Mouse (Mus musculus): ENCODE measurements at regions not wholly inside any gene's neighbourhood (a gene's known extent, or its start where the extent isn't known, plus 50 kb on each side); places are given as distances from the start of the nearest gene placed in this dataset.
A peak's percentile ranks its signal among the peaks of the same experiment; 100 is the strongest.

DNA sequence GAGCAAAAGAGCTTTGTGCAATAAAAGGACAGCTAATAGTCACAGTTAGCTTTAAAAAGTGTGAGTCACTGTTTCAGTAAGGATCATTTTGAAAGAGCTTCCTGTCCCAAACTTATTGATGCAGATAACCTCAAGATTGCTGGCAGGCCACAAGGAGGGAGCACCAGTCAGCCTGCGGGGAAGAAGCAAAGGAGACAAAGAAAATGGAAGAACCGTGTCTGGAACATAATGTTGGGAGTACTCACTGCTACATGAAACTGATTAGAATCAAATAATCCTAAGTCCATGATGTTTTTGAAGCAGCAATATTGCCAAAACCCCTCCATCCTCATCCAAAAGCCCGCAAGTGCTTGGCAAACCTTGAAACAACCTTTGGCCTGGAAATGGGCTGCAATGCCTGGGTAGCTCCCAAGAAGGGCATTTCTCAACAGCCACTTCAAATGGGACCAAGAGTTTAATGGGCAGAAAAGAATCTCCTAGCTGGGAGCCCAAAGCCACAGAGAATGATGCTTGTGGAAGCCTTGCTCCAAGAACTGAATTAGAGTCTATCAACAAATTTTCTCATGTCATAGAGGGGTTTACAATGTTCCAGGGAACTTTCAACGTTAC lies 481.0 kb upstream of the Tnc start:
- 88% methylated on average over 4 of the region's 4 CpGs for WGBS
- no peaks in the 10 kb centered on the region for H3K27me3 ChIP-seq (ENCODE audit: control insufficient read depth, insufficient read depth, low read depth, low read length)
- H3K36me3 ChIP-seq (ENCODE audit: control insufficient read depth, insufficient read depth, low read length): no peaks in the 10 kb centered on the region
- no peak overlapping the region for H3K9ac ChIP-seq (ENCODE audit: low read depth, low read length)
- H3K4me3 ChIP-seq (ENCODE audit: low read depth, low read length): no peak overlapping the region
- ATAC-seq: no peak
- H3K9me3 ChIP-seq (replicated peaks; ENCODE audit: control insufficient read depth, low read length, poor library complexity, severe bottlenecking): no peaks in the 10 kb centered on the region
- H3K4me2 ChIP-seq (ENCODE audit: low read length): no peak overlapping the region
- H3K4me1 ChIP-seq (ENCODE audit: control insufficient read depth, insufficient read depth, low read length): no peaks in the 10 kb centered on the region
- H3K27ac ChIP-seq (ENCODE audit: low read length): no peak overlapping the region

DNA sequence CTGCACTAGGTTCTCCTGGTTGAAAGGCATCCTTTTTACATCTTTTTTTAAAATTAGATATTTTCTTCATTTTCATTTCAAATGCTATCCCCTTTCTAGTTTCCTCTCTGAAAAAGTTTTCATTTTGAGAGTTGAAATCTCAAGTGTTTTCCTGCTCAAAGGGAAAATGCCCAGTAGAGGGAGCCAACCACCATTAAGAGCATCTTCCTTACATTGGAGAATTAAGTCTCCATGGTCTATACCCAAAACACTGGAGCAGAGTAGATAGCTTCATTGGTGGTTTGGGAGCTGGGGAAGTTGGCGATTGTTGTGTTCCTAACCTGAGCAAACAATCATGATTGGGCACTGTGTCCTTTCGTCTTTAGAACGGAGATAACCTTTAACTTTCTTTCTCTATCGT lies 483.8 kb upstream of the Tnc start:
- H3K4me1 ChIP-seq (ENCODE audit: control insufficient read depth, insufficient read depth, low read length): no peaks in the 10 kb centered on the region
- H3K9me3 ChIP-seq (replicated peaks; ENCODE audit: control insufficient read depth, low read length, poor library complexity, severe bottlenecking): no peaks in the 10 kb centered on the region
- no peaks in the 10 kb centered on the region for H3K36me3 ChIP-seq (ENCODE audit: control insufficient read depth, insufficient read depth, low read length)
- no peak overlapping the region for H3K4me2 ChIP-seq (ENCODE audit: low read length)
- H3K27ac ChIP-seq (ENCODE audit: low read length): no peak overlapping the region
- H3K4me3 ChIP-seq (ENCODE audit: low read depth, low read length): no peak overlapping the region
- WGBS: 84% methylated on average over 4 of the region's 4 CpGs
- ATAC-seq: no peak
- no peaks in the 10 kb centered on the region for H3K27me3 ChIP-seq (ENCODE audit: control insufficient read depth, insufficient read depth, low read depth, low read length)
- no peak overlapping the region for H3K9ac ChIP-seq (ENCODE audit: low read depth, low read length)

DNA sequence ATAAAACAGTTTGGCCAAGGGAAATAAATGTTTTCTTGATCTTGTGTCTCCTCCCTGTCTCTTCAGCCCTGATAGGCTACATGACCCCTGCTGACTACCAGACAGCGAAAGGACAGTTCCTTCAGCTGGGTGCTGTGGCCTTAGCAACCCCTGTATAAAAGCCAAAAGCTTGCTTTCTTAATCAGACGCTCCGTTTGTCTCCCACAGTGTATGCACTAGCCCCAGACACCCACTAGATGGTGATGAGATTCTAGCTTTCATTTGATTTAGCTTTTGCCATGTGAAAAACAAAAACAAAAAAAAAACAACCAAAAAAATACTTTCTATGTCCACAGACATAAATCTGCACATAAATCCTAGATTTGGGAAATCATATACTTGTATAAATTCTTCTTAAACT lies 486.2 kb upstream of the Tnc start:
- no peak overlapping the region for H3K27ac ChIP-seq (ENCODE audit: low read length)
- no peaks in the 10 kb centered on the region for H3K36me3 ChIP-seq (ENCODE audit: control insufficient read depth, insufficient read depth, low read length)
- WGBS: 20% methylated on average over 3 of the region's 3 CpGs
- H3K9ac ChIP-seq (ENCODE audit: low read depth, low read length): no peak overlapping the region
- H3K4me1 ChIP-seq (ENCODE audit: control insufficient read depth, insufficient read depth, low read length): no peaks in the 10 kb centered on the region
- H3K4me3 ChIP-seq (ENCODE audit: low read depth, low read length): no peak overlapping the region
- no peak overlapping the region for H3K4me2 ChIP-seq (ENCODE audit: low read length)
- H3K9me3 ChIP-seq (replicated peaks; ENCODE audit: control insufficient read depth, low read length, poor library complexity, severe bottlenecking): no peaks in the 10 kb centered on the region
- no peaks in the 10 kb centered on the region for H3K27me3 ChIP-seq (ENCODE audit: control insufficient read depth, insufficient read depth, low read depth, low read length)
- ATAC-seq: peak; percentile 66; the same call in 1 of the 2 replicates

DNA sequence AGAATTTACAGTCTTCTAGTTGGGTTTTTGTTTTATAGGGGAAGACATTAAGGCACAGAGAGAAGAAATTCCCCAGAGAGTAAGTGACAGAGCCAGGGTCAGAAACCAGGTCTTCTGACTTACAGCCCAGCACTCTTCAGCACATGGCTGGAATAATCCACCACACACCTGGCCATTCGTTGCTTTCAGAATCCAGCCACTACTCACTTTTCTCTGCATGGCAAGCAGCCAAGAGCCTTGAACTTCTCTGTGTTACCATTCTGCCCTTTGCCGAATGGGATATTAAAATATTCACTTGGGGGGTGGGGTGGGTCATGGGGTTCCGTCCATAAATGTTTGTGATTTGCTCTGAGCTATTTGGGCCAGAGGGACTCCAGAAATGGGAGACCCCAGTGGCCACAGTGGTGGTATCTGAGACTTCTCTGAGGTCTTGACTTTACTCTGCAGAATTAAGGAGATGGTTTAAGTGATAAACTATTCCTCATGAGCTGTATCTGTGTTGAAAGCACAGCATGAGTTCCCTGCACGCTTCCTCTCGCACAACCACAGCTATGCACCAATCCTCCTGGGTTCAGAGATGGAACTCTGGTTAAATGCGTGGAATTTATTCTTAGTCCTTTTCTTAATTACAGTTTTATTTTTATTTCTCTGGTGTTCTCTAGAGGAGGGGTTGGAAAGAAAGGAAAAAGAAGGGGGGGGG lies 488.9 kb upstream of the Tnc start:
- Histone ChIP-seq H3K9ac (ENCODE audit: low read depth, low read length) (no peak overlapping the region), H3K4me1 (ENCODE audit: control insufficient read depth, insufficient read depth, low read length) (no peaks in the 10 kb centered on the region), H3K4me3 (ENCODE audit: low read depth, low read length) (no peak overlapping the region), H3K4me2 (ENCODE audit: low read length) (no peak overlapping the region), H3K27ac (ENCODE audit: low read length) (no peak overlapping the region), H3K36me3 (ENCODE audit: control insufficient read depth, insufficient read depth, low read length) (no peaks in the 10 kb centered on the region), H3K27me3 (ENCODE audit: control insufficient read depth, insufficient read depth, low read depth, low read length) (no peaks in the 10 kb centered on the region), H3K9me3 (replicated peaks; ENCODE audit: control insufficient read depth, low read length, poor library complexity, severe bottlenecking) (no peaks in the 10 kb centered on the region)
- WGBS: 76% methylated on average over 6 of the region's 6 CpGs
- no peak for ATAC-seq

DNA sequence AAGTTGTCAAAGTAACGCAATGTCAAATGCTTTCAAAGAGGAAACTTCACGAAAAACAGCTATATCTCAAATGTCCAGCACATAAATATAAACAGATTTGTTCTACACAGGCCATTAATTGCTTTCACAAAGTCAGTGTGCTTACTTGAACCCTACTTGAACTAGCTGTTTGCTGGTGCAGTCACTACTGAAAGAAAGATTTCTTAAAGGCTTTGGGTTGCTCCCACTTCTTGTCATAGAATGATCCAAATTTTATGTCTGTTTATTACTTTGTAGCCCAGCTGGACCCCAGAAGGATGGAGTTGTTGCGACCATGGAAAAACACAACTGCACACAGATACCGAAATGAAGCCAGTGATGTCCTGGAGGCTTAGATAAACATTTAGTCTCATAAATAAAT lies 491.2 kb upstream of the Tnc start:
- 91% methylated on average over 4 of the region's 4 CpGs for WGBS
- ATAC-seq: no peak

DNA sequence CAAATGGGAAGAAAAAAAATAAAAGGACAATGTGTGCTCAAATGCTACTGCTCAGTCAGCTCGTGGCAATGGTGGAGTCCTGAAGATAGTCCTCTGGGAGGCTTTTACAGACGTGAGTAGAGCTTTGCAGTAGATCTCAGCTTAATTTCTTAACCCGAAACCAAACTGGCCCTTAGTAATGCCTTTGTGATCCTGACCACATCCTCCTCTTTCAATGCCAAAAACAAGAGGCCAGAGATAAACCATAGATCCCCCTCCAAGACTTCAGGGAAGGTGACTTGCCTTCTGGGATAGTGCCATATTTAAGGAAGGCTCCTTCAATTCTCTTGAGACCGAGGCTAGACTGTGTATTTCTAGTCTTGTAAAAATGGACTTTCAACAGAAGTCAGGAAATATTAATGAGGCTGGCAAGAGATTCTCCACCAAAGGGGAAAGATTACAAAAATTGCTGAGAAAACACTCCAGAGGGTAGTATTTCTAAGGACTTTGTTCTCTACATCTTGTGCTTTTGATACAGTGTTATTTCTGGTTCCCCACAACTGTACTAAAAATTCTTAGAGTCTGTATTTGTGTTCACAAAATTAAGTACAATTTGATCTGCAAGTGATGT lies 497.9 kb upstream of the Tnc start:
- 80% methylated on average over 4 of the region's 4 CpGs for WGBS
- no peak overlapping the region for H3K27ac ChIP-seq (ENCODE audit: low read length)
- no peaks in the 10 kb centered on the region for H3K4me1 ChIP-seq (ENCODE audit: control insufficient read depth, insufficient read depth, low read length)
- no peak overlapping the region for H3K4me3 ChIP-seq (ENCODE audit: low read depth, low read length)
- ATAC-seq: no peak
- no peak overlapping the region for H3K9ac ChIP-seq (ENCODE audit: low read depth, low read length)
- H3K36me3 ChIP-seq (ENCODE audit: control insufficient read depth, insufficient read depth, low read length): no peaks in the 10 kb centered on the region
- H3K9me3 ChIP-seq (replicated peaks; ENCODE audit: control insufficient read depth, low read length, poor library complexity, severe bottlenecking): no peaks in the 10 kb centered on the region
- H3K4me2 ChIP-seq (ENCODE audit: low read length): no peak overlapping the region
- H3K27me3 ChIP-seq (ENCODE audit: control insufficient read depth, insufficient read depth, low read depth, low read length): no peaks in the 10 kb centered on the region

More for the DNA sequence above, 491.2 kb upstream of the Tnc start:
- Histone ChIP-seq H3K4me1 (ENCODE audit: control insufficient read depth, insufficient read depth, low read length) (no peaks in the 10 kb centered on the region), H3K4me3 (ENCODE audit: low read depth, low read length) (no peak overlapping the region), H3K9me3 (replicated peaks; ENCODE audit: control insufficient read depth, low read length, poor library complexity, severe bottlenecking) (no peaks in the 10 kb centered on the region), H3K27me3 (ENCODE audit: control insufficient read depth, insufficient read depth, low read depth, low read length) (no peaks in the 10 kb centered on the region), H3K36me3 (ENCODE audit: control insufficient read depth, insufficient read depth, low read length) (no peaks in the 10 kb centered on the region), H3K4me2 (ENCODE audit: low read length) (no peak overlapping the region), H3K27ac (ENCODE audit: low read length) (no peak overlapping the region), H3K9ac (ENCODE audit: low read depth, low read length) (no peak overlapping the region)

DNA sequence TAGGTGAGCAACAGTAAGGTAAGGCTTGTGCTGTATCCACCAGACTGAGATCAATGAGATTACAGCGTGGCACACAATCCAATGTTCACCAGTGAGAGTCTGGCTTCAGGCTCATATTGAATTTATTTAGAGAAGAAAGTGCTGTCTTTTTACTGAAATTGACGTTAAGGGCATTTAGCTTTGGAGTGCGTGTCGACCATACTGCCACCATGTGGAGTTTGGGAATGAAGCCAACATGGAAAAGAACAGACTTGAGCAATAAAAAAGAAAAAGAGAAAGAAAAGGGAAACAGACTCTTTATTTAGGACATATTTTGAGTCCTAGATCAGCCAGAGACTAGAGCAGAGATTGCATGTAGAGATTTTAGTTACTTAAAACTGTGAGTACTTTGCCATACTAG lies 499.6 kb upstream of the Tnc start:
- H3K4me3 ChIP-seq (ENCODE audit: low read depth, low read length): no peak overlapping the region
- no peaks in the 10 kb centered on the region for H3K36me3 ChIP-seq (ENCODE audit: control insufficient read depth, insufficient read depth, low read length)
- no peak overlapping the region for H3K27ac ChIP-seq (ENCODE audit: low read length)
- H3K4me1 ChIP-seq (ENCODE audit: control insufficient read depth, insufficient read depth, low read length): no peaks in the 10 kb centered on the region
- H3K4me2 ChIP-seq (ENCODE audit: low read length): no peak overlapping the region
- 81% methylated on average over 4 of the region's 4 CpGs for WGBS
- no peaks in the 10 kb centered on the region for H3K9me3 ChIP-seq (replicated peaks; ENCODE audit: control insufficient read depth, low read length, poor library complexity, severe bottlenecking)
- no peak overlapping the region for H3K9ac ChIP-seq (ENCODE audit: low read depth, low read length)
- no peaks in the 10 kb centered on the region for H3K27me3 ChIP-seq (ENCODE audit: control insufficient read depth, insufficient read depth, low read depth, low read length)
- no peak for ATAC-seq

DNA sequence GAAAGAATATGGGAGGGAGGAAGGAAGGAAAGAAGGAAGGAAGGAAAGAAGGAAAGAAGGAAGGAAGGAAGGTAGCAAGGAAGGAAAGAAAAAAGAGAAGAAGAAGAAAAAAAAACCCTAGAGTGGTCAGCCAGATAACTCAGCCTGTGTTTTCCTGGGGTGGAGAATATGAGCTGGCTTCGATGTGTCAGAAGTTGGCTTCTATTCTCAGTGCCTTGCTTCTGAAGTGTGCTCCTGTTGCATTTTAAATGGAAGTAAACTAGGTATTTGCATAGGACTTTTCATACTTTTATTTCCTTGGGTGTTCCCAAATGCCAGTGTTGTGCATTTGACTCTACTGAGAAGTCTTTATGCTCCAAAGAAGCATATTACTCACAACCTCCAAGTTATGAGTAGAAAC lies 515.7 kb upstream of the Tnc start:
- whole genome bisulfite sequencing: 97% methylated on average over 1 of the region's 1 CpGs
- no peak overlapping the region for H3K4me2 ChIP-seq (ENCODE audit: low read length)

DNA sequence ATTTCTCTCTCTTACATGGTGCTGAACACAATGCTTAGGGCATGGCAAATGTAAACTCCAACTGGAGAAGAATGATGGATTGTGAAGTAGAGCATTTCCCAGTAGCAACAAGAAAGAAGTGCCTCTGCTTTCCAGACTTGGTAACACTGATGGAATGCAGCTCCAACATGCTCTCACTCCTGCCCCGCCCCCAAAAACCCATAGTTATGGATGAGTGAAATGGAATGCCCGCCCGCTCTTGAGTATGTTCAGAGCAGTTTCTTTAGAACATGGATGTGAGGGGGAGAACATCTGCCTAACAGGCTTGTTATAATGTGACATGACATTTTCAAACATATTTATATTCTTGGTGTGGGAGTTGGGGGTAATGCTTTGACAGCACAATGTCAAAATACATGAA lies 517.2 kb upstream of the Tnc start:
- 92% methylated on average over 3 of the region's 3 CpGs for WGBS
- H3K4me3 ChIP-seq (ENCODE audit: low read depth, low read length): no peak overlapping the region
- ATAC-seq: no peak

More for the DNA sequence above, 515.7 kb upstream of the Tnc start:
- Histone ChIP-seq H3K9me3 (replicated peaks; ENCODE audit: control insufficient read depth, low read length, poor library complexity, severe bottlenecking) (no peaks in the 10 kb centered on the region), H3K4me1 (ENCODE audit: control insufficient read depth, insufficient read depth, low read length) (no peaks in the 10 kb centered on the region), H3K4me3 (ENCODE audit: low read depth, low read length) (no peak overlapping the region), H3K36me3 (ENCODE audit: control insufficient read depth, insufficient read depth, low read length) (no peaks in the 10 kb centered on the region), H3K9ac (ENCODE audit: low read depth, low read length) (no peak overlapping the region), H3K27me3 (ENCODE audit: control insufficient read depth, insufficient read depth, low read depth, low read length) (no peaks in the 10 kb centered on the region), H3K27ac (ENCODE audit: low read length) (no peak overlapping the region)
- ATAC-seq: no peak

More for the DNA sequence above, 517.2 kb upstream of the Tnc start:
- H3K4me1 ChIP-seq (ENCODE audit: control insufficient read depth, insufficient read depth, low read length): no peaks in the 10 kb centered on the region
- no peaks in the 10 kb centered on the region for H3K9me3 ChIP-seq (replicated peaks; ENCODE audit: control insufficient read depth, low read length, poor library complexity, severe bottlenecking)
- H3K36me3 ChIP-seq (ENCODE audit: control insufficient read depth, insufficient read depth, low read length): no peaks in the 10 kb centered on the region
- no peak overlapping the region for H3K4me2 ChIP-seq (ENCODE audit: low read length)
- no peak overlapping the region for H3K27ac ChIP-seq (ENCODE audit: low read length)
- no peaks in the 10 kb centered on the region for H3K27me3 ChIP-seq (ENCODE audit: control insufficient read depth, insufficient read depth, low read depth, low read length)
- H3K9ac ChIP-seq (ENCODE audit: low read depth, low read length): no peak overlapping the region
